Mouse (Mus musculus) thymus, postnatal 4 days (tissue): ENCODE measurements around the gene Hoxd8.
A peak's percentile ranks its signal among the peaks of the same experiment; 100 is the strongest.

Experiments
- DNase-seq: peaks from one replicate; pipeline ENCODE4 v3.0.0; 2021

Gene Hoxd8

DNA sequence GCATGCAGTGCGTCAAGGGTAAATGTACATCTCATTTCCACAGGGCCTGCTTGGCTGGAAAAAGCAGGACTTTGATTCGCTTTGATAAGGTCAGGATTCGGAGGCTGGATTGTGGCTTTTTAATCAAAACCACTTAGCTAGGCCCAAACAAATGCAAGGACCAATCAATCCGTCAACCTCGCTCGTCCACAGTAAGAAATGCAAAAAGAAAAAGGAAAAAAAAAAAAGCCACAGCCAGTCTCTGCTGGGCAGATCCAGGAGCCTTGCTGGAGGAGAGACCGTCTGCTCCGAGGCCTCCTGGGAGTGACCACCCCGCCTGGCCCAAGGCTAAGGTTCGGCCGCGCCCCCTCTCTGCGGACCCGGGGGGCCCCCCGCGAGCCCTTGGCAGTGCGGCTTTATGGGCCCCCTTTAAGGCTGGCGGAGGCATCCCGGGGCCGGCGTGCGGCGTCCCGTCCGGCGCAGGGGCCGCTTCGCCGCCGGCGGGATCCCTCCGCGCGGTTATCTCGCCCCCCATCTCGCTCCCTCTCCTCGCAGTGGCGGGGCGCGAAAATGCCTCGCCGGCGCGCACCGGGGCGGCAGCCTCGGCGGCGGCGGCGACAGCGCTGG lies at the start of gene Hoxd8:
Hoxd8 (plus strand) TSS at position 223 of the 606 bp plus-strand sequence.
- peak; percentile 61 for DNase-seq

DNA sequence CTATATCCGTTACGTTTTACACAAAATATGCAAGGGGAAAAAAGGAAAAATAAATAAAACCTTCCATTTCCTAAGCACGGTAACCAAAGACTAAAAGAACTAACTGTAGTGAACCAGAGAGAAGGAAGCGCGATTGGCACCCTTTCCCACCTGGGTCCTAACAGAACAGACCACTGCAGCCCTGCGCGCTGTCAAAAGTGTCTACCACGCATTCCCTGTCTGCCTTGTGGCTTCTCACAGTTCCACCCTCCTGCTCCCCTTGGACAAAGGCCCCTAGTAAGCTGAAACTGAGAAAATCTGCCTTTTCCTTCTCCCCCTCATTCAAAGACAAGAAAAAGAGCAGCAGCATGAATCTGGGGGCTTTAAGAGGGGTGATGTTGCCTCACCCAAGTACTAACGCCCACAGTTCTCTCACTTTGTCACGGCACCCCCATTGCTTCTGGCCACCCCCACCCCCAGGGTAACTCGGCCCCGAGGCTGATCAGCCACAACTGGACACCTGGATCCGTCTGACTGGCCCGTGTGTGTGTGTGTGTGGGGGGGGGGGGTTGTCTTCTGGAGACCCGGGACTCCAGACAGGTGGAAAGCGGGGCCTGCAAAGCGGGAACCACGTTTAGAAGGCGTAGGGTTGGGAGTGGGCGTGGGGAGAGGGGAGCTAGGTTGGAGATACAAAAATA lies 49.5 kb upstream of the Hoxd8 start:
- DNase-seq, result no peak

DNA sequence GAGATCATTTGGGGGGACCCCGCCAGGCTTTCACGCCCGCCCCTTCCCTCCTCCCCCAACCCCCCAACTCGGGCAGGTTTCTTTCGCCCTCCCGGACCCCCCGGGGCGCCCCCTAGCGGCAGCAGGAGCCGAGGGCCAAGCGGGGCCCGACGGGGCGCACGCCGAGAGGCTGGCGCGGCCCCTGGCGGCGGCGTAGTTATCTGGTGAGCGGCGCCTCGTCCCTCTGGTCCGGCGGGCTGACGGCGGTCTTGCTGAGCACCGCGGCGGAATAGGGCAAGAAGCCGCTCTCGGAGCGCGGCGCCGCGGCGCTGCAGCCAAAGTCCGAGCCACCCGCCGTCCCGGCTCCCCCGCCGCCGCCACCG lies 49.0 kb upstream of the Hoxd8 start:
- peak; percentile 68 for DNase-seq

GRCm38 (mm10) chr2:74655821-74656631 lies 48.4 kb upstream of the Hoxd8 start:
- DNase-seq, result peak; percentile 60

DNA sequence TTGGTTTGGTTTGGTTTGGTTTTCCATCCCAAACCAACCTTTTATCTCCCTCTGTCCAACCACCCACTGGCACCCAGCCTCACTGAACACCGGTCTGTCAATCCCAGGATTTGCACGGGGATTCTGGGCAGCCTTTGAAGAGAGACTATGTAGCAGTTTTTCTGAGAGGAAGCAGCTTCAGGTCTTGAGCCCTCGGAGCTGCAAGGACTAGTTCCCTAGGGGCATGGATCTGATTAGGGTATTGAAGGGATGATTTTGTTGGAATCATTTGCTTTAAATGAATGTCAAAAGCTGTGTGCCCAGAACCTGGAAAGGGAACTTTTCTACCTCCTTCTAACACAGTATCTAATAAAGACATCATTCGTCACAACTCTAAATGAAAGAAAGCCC lies 47.8 kb upstream of the Hoxd8 start:
- DNase-seq, result no peak

DNA sequence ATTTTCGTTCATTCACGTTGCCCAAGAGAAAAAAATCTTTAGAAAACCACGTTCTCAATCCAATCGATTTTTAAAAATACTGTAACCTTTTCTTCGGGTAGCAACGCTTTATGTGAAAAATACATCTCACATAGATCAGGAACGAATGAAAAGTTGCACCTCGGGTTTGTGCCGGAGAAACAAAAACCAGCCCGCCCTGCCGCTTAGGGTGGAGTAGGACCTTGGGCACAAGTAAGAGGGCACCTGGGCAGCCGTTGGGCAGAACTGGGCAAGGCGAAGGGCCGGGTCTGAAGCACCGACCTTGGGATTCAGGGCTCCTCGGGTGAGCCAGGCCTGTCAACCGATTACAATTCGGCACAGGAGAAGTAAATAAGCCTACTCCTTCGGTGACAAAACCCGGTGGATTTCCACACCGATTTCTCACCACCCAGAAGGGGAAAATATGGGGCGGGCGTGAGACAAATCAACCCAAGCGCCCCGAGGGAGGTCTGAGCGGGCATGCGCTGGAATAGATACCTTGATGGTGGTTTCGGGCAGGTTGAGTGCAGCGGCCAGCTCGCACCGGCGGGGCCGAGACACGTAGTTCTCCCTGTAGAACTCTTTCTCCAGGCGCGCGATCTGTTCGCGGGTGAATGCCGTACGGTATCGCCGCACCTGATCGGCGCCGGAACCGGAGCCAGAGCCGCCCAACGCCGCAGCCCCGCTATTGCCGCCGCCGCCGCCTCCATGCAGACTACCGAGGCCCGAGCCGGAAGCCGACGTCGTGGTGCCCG lies 47.0 kb upstream of the Hoxd8 start:
- DNase-seq, result peak; percentile 66

DNA sequence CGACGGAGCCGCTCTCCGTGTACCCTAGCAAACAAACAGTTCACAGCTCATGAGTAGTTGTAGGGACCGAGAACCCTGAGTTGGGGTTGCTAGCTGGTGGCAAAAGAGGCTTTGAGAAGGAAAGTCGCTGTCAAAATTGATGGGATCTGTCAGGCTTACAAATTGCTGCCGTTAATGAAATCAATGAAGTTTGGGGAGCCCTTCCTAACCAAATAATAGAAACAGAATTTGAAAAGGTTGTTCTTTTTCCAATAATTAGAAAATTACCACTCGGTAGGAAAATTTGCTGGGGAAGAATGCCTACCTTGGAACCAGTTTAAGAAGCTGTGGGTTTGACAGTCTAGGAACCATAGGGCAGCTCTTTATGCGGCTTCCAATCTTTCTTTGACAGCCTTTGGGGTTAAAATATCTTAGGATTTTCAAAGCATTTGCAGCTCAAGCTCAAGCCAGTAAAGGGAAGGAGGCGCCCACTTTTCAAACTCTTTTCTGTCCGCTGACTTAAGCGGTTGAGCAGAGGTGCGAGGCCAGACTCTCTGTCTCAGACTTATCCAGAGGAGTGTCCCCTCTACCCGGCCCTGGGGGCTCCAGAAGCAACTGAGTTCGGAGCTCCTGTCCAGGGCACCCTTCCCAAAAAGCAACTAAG lies 46.3 kb upstream of the Hoxd8 start:
- no peak for DNase-seq

DNA sequence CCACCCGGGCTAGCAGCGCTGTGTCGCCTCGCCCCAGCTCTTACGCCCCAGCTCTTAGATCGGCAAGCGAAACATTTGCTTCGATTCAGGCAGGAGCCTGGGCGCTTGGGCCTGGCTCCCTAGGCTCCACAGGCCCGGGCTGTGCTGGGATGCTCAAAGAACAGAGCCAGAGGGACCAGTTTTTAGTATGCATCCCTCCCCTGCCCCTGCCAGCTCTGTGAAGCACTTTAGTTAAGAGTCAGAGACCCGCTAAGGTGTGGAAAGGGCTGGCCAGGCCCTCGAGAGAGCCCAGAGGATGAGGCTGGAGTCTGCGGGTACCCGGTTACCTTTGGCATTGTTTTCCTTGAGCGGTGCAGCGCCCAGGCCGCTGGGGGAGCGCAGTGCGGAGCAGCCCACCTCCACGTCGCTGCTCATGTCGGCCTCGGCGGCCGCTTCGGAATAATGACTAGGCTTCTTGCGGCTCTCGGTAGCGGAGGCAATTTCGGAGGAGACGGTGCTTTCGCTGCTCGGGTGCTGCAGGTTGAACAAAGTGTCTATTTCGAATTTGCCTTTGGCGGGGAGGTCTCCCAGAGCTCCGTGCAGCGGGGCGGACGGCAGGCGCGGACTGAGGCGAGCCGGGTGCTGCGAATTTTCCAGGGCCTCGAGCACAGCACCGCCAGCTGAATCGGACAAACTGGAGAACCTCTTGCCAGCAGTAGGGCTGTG lies 45.6 kb upstream of the Hoxd8 start:
- no peak for DNase-seq

- no peak for DNase-seq
Observed at GRCm38 (mm10) chr2:74659507-74660005, 44.9 kb upstream of the Hoxd8 start, which contains the start of gene Evx2. Evx2 (minus strand) TSS chr2:74659557.

- no peak for DNase-seq
Observed at GRCm38 (mm10) chr2:74660421-74661375, 43.7 kb upstream of the Hoxd8 start.

- peak; percentile 62 for DNase-seq
Observed at GRCm38 (mm10) chr2:74661685-74662084, 42.7 kb upstream of the Hoxd8 start.

DNA sequence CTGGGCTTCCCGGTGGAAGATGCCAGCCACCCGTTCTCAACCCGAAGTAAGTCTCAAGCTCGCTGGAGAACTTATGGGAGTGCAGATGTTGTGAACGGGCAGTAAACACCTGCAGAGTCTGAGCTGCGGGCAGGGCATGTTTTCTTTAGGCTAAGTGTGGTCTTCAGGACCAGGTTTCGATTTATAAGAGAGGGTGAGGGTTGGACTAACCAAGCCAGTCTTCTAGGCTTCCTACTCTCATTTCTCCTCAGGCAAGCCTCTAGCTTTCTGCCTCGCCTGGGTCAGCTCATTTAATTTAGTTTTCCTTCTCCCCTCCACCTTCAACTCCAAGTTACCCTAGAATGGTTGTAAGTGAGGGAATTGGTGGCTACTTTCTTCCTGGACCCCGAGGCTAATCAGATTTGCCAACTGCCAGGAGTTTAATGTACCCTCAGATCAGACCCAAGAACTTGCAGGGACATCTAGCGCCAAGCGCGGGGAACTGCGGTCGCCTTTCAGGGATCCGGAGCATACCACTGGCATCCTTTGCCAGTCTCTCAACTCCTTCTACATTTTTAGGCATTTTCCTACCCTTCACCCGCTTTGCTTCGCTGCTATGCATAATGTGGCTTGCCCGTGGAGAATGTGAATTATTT lies 41.0 kb upstream of the Hoxd8 start:
- peak; percentile 61 for DNase-seq

- no peak for DNase-seq
Observed at GRCm38 (mm10) chr2:74666411-74666810, 38.0 kb upstream of the Hoxd8 start.

GRCm38 (mm10) chr2:74667191-74667841 lies 37.1 kb upstream of the Hoxd8 start:
- DNase-seq, result no peak

DNA sequence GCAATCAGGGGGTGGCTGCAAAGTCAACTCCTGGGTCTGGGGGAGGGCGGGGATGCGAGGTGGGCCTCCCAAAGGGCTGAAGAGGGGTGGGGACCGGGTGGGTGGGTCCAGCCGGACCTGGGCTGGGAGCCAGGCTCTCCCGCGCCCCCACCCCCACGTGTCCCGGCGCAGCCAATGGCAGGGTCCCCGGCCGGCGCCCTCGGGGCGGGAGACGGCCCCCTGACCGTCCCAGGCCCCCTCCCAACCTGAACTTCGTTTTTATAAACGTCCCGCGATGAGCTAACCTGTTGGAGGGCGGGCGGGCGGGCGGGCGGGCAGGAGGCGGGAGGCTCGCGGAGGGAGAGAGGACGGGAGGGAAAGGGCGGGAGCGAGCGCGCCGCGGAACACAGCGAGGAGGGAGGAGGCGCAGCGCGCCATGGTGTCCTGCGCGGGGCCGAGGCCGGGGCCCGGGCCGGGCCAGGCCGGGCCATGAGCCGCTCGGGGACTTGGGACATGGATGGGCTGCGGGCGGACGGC lies 36.5 kb upstream of the Hoxd8 start, which contains the start of gene Hoxd13:
Hoxd13 (plus strand) TSS at position 469 of the 516 bp plus-strand sequence.
- no peak for DNase-seq

GRCm38 (mm10) chr2:74668370-74669229 lies 35.8 kb upstream of the Hoxd8 start:
- no peak for DNase-seq

DNA sequence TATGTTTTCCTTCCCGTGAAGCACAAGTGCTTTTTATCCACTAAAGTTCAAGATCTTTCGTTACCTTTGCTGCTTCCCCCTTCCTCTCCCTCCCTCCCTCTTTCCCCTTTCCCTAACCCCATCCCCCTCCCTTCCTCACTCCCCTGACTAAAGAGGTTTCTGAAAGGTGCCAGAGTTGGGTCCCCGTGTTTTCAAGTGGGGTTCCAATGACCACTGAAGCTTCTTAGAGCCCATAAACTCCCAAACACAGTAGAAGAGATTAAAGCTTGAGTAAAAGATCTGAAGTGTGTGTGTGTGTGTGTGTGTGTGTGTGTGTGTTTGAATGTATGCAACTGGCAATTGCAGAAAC lies 35.2 kb upstream of the Hoxd8 start:
- no peak for DNase-seq

GRCm38 (mm10) chr2:74669650-74670235 lies 34.7 kb upstream of the Hoxd8 start:
- no peak for DNase-seq
